Mouse (Mus musculus): Measurements from ENCODE around the gene Rufy2.

The Rufy2 gene

DNA sequence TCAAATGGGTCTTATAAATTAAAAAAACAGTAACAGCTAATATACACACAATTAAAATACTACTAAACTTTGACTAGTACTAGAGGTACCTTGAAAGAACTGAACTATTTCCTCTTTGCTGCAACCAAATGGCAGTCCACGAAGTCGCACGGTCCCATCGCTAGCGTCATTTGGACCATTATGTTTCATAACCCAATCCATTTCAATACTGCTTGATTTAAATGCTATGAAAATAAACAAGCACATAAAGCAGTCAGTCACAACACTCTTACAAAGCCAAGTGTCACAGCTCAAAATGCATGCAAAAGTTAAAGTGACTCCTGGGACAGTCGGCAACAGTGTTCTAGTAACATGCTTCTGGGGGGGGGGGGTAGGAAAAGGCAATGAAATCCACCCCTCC lies 39.3 kb downstream of the Rufy2 start:
- DNase-seq, result no peak

DNA sequence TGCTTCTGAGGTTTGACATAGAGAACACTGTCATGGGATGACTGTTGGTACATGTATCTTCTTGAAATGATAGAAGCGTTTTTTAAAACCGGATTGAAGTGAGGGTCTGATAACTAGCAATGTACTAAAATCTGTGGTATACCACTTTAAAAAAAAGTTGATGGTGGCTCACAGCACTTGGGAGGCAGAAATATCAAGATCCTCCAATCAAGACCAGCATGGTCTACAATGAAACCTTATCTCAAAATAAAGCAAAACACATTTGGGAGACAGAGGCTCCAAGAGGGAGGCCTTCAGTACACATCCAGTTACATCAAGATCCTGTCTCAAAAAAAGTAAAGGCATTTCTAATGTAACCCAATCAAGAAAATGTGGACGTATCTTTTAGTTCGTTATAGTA lies 41.7 kb downstream of the Rufy2 start:
- DNase-seq, result no peak

DNA sequence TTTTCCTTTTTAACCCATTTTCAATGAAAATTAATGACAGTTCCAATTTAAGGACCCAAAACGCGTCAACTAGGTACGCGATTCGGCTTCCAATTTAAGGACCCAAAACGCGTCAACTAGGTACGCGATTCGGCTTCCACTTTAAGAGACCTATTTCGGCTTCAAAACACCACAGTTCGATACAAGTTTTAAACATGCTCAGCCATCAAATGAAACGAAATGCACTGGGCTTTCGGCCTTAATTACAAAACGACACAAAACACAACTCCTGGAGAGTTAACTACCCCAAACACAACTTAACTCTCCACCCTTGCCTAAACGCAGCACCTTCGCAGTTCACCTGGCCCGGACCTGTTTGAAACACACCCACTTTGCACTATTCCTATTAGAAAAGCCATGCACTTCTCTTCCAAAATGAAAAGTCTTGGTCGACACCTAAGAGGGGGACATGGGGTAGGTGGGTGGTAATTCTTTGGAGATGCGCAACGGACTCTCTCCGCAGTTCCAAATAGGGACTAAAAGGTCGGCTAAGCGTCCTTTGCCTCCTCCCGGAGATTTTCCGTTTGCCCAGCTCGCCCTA lies 42.6 kb downstream of the Rufy2 start:
- DNase-seq, result no peak

DNA sequence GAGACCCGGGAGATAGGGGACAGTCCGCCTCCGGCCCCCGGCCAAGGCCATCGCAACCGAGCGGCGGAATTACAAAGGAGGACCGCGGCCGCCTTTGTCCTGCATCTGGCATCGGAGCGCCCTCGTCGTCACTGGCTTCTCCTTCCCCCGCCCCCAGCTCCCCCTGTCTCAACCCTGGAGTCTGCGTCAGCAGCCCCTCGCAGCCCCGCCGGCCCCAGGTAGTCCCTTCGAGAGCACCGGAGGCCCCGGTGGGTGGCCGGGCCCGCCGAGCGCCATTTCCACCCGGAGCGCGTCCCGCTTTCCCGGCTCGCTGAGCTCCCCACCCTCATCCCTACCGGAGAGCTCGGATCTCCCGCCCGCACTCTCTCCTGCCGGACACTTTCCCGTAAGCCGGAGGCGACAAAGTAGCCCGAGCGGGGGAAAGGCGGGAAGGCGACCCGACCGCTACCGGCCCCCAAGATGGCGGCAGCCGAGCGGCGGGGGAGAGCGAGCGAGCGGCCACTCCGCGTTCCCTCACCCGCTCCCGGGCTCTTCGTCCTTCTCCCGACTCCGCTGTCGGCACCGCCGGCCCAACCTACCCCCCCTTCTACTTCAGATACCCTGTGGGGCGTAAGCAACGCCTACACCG lies 43.2 kb downstream of the Rufy2 start:
- DNase-seq, result peak; percentile 77 to 87

DNA sequence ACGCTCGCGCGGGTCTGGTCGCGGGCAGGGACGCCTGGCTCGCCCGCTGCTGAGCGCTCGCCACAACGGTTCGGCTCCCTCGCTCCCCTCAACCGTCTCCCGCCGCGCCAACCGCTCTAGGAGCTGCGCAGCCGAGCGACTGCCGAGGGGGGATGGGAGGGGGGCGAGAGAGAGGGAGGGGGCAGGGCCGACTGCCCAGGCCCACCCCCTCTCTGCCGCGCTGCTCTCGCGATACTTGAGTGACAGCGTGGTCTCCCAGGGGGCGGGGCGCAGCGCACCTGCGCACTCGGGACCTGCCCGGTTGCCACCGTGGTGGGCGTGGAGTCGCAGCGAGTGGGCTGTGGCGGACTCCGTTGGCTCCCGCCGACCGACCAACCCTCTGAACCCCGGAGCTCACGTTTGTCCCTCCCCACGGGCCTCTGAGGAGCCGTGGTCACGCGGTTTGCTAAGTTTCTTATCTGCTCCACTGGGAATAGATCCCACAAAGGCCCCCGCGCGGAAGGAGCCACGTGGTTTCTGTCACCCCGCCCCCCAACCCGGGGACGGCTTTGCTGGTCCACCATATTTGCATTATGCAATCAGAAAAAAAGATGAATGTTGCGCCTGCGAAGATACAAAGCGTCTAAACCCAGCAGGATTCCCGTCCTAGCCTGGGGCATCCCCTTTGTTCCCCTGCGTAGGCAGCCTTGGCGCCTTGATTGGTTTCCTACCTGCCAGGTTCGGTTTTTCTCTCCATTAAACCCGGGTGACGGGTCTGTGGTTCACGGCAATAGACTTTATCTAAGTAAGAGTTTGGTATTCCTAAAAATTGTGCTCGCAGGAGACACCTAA lies 43.9 kb downstream of the Rufy2 start, which contains the start of the genes Hnrnph3 and Pbld2:
TSS of gene Hnrnph3 (minus strand) at position 469 of the 831 bp plus-strand sequence.
TSS of gene Pbld2 (plus strand) at position 567 of the 831 bp plus-strand sequence.
- peak; percentile 99 for DNase-seq

DNA sequence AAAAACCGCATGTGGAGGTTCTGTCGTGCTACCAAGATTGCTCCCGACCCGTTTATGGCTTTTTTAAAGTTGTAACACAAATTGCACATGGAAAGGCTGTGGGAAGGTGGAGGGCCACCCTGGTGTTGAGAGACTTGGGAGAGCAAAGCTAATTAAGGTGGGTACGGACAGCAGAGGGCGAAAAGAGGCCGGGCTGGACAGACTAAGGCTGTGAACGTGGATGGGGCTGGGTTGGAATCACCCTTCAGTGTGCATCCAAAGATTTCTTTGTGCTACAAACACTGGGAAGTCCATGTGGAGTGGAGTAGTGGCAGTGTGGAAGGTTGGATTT lies 44.5 kb downstream of the Rufy2 start:
- peak; percentile 75 to 86 for DNase-seq

DNA sequence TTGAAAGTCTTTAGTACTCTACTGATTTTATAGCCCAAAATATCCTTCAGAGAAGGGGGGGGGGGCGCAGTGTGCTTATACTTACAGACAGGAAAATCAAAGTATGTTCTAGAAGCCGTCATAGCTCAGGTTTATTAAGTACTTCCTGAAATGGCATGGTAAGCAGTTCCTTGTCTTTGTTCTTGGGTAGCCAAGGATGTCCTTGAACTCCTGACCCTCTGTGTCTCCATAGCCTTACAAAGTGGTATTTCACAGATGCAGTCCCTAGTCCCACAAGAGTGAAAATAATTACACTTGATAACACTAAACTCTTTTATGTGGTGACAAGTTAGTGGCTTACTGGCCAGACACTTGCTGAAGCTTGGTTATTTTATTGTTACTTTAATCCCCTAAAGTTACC lies 45.0 kb downstream of the Rufy2 start:
- no peak for DNase-seq

DNA sequence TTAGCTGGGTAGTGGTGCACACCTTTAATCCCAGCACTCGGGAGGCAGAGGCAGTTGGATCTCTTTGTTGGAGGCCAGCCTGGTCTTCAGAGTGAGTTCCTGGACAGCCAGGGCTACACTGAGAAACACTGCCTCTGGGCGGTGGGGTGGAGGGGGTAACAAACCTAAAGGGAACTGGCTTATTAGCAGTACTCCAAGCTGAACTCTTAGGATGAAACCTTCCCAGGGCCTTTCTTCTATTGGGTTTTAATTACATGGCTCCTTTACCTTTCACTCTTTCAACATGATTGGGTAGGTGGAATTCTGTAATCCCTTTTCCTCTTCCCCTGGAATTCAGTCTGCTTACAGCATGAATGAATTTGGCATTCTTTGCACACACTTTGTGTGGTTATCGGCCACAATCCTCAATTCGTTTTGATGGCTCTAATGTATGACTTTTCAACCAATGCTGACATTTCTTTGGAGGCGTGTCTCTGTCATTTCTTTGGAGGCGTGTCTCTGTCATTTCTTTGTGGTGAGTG lies 45.5 kb downstream of the Rufy2 start:
- peak; percentile 35 to 51 for DNase-seq

DNA sequence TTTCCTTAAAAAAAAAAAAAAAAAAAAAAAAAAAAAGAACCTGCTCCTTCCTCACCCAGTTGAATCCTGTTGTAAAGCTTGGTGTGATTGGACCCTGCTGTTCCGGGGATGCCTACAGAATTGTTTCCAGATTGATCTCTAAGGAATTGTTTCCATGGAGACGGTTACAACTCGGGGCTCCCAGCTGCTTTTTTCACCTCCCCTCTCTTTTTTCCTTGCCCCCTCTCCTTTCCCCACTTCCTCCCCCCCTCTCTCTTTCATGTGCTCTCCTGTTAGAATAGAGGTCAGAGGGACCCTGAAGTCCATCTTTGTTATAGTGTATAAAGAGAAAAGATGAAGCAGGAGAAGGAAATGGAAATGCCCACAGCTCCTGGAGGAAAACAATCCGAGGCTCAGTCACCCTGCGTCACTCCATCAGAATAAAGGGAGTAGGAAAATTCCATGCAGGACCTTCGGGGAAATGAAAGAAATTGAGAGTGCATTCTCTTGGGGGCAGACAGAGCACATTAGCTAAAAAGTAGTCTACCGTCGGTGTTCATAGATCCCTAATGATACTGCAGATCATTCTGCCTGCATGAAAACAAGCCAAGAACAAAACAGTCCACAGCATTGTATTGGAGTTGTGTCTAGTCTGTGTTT lies 46.3 kb downstream of the Rufy2 start:
- no peak for DNase-seq

DNA sequence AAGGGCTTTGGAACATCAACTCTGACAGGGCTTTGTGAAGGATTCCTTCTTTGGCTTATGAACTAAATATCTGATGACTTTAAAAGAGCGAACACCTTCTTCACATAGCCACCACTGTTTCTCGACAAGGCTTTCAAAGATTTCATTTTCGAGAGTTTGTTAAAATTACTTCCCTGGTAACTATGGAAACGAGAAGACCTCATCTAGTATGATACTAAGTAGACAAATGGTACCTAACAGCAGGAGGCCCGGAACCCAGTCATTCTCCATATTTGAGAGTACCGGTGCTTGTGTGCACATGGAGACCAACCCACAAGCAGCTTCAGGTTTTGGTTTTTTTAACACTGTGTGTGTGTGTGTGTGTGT lies 46.8 kb downstream of the Rufy2 start:
- no peak for DNase-seq

DNA sequence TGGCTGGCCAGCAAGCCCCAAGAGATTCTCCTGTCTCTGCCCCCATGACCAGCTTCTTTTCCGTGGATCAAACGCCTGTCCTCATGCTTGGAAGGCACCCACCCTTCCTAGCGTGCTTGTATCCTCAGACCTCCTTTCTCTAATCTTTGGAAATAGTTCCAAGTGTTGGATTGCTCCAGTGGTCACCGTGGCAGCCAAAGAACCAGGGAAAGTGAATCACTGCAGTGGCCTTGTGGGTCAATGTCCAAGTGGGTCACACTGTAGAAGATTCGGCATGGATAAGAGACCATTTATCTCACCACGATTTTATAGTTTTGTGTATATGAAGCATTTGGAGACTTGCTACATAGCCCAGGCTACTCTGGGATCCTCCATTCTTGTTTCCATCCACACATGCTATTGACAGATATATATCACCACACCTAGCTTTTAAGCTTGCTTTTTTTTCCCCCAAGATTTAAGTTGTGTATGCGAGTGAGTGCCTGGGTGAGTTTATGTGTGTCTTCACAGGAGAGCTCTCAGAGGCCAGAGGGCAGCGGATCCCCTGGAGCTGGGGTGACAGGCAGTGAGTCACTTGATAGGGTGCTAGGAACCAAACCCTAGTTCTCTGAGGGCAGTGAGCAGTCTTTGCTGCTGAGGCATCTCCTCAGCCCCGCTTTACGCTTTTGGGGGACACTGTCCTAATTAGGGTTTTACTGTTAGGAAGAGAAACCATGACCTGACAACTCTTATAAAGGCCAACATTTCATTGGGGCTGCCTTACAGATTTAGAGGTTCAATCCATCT lies 47.5 kb downstream of the Rufy2 start:
- no peak for DNase-seq

DNA sequence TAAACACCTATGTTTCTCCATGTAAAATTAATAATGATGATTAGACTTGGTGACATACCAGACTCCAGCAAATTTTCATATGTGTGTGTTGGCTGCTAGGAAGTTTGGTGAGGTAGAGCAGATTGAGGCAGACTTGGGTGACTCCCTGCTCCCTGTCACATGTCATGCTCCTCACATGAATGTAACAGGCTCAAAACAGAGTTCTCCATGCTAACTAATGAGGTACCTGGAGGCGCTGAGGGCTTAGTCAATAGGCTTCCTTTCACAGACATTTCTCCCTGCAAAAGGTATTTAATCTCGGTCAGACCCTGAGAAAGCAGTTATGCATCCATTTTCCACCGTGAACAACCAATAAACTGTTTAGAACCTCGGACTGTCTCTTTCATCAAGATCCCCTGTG lies 48.4 kb downstream of the Rufy2 start:
- no peak for DNase-seq

DNA sequence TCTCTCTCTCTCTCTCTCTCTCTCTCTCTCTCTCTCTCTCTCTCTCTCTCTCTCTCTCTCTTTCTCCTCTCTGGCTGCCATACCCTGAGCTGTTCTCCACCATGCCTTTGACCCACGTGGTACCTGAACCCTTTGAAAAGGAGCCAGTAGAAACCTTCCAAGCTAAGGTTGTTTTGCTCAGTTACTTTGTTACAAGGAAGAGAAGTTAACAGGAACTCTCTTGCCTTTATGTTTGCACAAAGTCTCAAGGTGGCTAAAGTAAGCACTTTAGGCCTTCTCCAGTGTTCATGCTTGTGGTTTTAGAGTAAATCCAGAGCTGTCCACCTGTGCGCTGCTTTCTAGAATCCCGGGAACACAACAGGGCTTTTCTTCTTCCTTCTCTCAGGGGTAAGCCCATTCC lies 52.2 kb downstream of the Rufy2 start:
- no peak for DNase-seq

DNA sequence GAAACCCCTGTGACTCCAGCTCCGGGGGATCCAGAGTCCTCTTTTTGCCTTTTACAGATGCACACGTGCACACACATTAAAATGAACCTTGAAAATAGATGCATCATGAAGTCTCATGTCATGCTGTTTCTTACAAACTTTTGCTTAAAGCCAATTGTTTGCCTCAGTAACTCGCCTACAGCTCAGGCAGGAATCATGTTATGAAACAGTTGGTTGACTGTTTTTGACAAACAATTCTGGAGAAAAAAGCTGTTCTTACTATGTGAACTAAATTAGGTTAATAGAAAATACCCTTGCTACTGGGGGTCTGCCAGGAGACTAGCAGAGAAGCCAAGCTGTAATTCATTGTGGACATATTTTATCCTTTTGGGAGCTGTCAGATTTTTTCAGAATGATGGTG lies 52.9 kb downstream of the Rufy2 start:
- no peak for DNase-seq

DNA sequence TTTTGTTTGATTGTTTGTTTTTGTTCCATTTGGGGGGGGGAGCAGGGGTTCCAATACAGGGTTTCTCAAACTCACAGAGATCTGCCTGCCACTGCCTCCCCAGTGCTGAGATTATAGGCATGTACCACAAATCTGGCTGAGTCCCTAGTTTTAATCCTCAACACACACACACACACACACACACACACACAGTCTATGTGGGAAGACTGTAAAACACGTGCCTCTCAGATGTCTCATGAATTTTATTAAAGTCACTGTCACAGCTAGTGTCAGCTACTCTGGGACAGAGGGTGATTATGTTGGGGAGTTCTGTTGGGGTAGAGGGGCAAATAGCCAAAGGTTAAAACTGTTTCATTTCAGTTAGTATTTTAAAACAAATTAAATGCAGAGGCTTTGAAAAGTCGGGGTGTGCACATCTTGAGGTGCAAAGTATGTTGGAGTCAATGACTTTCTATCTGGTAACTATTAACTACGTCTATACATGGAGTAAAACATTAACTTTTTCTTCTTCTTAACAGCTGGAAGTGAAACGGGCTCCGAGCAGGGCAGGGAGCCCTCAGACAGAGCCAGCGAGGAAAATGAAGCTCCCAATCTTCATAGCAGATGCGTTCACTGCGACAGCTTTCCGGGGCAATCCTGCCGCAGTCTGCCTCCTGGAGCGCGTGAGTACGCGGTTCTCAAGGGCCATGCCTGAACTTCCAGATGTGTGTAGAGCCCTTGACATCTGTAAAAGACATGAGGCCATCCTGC lies 58.7 kb downstream of the Rufy2 start:
- peak; percentile 26 to 47 for DNase-seq

DNA sequence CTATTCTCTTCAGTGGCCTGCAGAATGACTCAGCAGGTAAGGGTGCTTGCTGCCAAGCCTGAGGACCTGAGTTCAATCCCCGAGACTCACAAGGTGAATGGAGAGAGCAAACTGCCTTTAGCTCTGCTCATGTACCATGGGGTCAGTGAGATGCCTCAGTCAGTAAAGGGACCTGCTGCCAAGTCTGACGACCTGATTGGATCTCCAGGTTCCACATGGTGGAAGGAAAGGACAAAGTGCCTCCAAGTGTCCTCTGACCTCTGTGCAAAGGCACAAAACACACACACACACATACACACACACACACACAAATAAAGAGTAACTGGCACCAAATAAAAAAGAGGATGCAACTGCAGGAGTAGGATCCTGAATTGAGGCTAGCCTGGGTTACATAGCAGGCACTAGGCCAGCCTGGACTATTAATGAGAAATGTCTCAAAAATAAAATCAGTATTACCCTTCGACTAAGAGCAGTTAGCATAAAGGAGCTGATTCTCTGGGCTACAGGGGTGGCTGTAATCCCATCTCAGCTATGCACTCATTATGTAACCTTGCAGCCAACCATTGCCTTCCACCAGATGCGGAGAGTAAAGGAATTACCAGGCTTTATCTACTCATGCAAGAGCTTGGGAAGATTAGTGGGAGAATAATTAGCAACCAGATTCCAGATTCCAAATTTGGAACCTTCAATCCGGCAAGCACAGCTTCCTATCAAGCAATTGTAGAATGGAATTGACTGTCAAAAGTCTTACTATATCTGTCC lies 60.0 kb downstream of the Rufy2 start:
- DNase-seq, result no peak

DNA sequence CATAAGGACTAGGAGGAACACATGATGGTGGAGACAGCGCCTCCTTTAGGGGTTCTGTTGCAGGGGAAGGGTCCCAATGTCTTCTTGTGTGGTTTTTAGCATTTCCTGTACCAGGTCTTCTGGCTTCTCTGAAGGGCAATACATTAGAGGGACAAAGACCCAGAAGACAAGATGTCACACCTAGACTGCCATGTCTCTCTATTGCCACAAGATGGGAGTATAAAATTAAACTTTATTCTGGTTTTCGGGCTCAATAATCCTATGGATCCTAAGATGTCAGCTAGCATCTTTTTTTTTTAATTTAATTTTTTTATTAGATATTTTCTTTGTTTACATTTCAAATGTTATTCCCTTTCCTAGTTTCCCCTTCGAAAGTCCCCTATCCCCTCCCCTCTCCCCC lies 63.1 kb downstream of the Rufy2 start:
- DNase-seq, result no peak

DNA sequence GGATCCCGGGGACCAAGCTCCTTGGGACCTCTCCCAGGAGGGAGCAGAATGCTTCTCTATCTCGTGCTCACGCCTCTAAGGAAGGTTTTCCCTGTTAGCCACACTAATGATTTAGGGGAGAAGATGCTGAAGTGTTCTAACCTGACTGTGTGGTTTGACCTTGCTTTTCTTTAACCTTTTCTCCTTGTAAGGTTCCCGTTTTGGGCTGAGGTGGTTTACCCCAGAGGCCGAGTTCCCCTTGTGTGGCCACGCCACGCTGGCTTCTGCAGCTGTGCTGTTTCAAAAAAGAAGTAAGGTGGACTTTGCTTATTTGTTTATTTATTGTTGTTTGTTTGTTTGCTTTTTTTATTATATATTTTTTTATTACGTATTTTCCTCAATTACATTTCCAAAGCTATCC lies 67.7 kb downstream of the Rufy2 start:
- no peak for DNase-seq

DNA sequence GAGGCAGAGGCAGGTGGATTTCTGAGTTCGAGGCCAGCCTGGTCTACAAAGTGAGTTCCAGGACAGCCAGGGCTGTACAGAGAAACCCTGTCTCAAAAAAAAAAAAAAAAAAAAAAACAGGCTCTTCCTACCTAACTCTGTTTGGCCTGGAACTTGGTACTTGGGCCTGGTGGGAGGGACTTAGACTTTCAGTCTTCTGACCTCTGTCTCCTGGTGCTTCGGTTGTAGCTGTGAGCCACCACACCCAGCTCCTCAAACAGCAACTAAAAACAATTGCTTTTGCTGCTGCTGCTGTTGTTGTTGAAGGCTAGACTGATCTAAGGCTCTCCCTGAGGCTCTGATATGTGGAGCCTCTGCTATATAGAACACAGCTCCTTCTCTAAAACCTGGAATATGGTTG lies 69.1 kb downstream of the Rufy2 start:
- no peak for DNase-seq

DNA sequence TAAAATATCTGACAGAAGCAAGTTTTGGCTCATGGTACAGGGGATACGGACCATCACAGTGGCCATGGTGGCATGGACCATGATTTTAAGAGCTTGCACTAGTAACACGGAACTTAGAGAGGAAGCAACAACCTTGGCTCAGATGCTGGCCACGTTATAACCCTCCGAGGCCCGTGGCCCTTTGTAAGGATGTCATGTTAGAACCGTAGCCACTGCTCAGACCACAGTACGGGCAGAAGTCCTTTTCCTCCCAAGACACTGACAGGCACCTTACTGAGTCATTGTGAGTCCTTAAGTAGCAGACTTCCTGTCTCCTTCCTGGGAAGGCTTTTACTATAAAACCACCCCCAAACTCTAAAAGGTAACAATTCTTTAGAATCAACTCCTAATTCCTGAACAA lies 71.2 kb downstream of the Rufy2 start:
- DNase-seq, result no peak

DNA sequence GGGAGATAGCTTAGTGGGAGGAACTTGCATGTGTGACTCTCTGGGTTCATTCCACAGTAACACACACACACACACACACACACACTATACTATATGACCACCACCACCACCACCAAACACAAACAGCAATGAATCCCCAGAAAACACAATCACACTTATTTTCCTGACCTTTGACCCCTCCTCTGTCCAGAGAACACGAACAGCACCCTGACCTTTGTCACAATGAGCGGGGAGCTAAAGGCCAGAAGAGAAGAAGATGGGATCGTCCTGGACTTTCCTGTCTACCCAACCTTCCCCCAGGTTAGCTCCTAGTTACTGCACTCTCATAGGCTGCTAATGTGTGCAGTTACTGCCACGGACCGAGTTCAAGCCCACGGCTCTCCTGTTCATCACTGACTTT lies 72.0 kb downstream of the Rufy2 start:
- DNase-seq, result no peak
